Mouse (Mus musculus) brain, embryonic 14.5 days (tissue): Measurements from ENCODE around the gene BC025920.

Experiments
- CTCF ChIP-seq: fragments of 200-500 bp; IDR thresholded peaks from 2 replicates; pipeline ENCODE4 v1.5.1; 2012; ENCODE audit warnings: inconsistent platforms, mild to moderate bottlenecking, moderate library complexity, borderline replicate concordance; ENCODE audit not compliant: insufficient read depth, insufficient read length; ENCODE audit errors: extremely low read depth
- POLR2A ChIP-seq: fragments of 200-500 bp; IDR thresholded peaks from 2 replicates; pipeline ENCODE4 v1.6.1; 2012; ENCODE audit warnings: mild to moderate bottlenecking, inconsistent platforms, borderline replicate concordance; ENCODE audit not compliant: poor library complexity, insufficient read depth, insufficient read length, severe bottlenecking; ENCODE audit errors: extremely low read depth

- TF ChIP-seq CTCF (peak; percentile 56; the same call in 1 of the 2 replicates), POLR2A (peak; percentile 92)
Measured at GRCm38 (mm10) chr10:81643449-81644055, 37.5 kb downstream of the BC025920 start.
